Mouse (Mus musculus): ENCODE results near the gene Nfib. TPM values are rescaled to one million over a fixed set of nuclear protein-coding genes. Genes with fewer than 3 reads are reported as not detected.

Nfib gene
- polyA plus RNA-seq, 1 experiment from 2014 or later: 9.5 TPM

DNA sequence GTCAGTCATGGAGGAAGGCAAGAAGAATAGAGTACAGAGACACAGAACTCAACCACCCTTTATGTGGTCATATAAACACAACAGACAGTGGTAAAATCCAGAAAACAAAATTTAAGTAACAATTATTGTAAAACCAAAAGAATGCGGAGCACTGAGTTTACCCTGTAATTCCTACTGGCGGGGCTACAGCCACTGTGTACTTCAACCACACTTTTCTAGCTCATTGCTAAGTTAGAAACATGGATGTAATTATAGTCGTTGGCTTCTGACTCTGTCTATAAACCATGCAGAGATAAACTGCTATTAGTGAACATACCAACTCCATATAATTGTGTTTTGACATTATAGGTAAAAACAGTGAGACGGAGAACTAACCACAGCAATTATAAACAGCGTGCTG lies 231.2 kb downstream of the Nfib start:
- H3K27ac ChIP-seq: no peak overlapping the region
- no peaks in the 10 kb centered on the region for H3K9me3 ChIP-seq (replicated peaks)
- H3K4me3 ChIP-seq: no peak overlapping the region
- 74% methylated on average over 5 of the region's 5 CpGs for WGBS (ENCODE audit: insufficient replicate concordance)
- no peak overlapping the region for H3K9ac ChIP-seq
- ATAC-seq: no peak
- no peak overlapping the region for H3K4me2 ChIP-seq
- H3K4me1 ChIP-seq: peaks cover 15% of the 10 kb centered on the region; the same call in 1 of the 2 replicates
- H3K27me3 ChIP-seq (replicated peaks): no peaks in the 10 kb centered on the region
- H3K36me3 ChIP-seq: no peaks in the 10 kb centered on the region

DNA sequence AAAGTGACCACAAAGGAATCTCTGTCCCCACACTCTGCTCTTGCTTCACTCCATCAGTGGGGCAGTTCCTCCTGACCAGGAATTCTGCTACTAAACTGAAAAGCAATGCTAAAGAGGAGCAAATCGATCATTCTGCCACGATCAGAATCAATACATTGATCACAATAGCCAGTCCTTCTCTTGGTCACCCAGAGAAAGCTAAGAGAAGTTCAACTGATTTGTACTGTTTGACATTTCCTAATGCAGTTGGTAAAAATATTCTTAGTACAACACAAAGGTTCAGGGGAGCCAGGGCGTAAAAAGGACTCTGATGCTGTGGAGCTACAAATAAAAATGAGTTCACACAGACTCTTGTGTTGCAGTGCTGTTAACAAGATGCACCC lies 234.6 kb downstream of the Nfib start:
- Histone ChIP-seq H3K4me1 (peaks cover 11% of the 10 kb centered on the region; the same call in 1 of the 2 replicates), H3K9ac (no peak overlapping the region), H3K36me3 (no peaks in the 10 kb centered on the region), H3K27me3 (replicated peaks) (no peaks in the 10 kb centered on the region), H3K4me2 (no peak overlapping the region), H3K9me3 (replicated peaks) (no peaks in the 10 kb centered on the region), H3K4me3 (no peak overlapping the region), H3K27ac (no peak overlapping the region)
- ATAC-seq: no peak
- 68% methylated on average over 3 of the region's 3 CpGs for whole genome bisulfite sequencing (ENCODE audit: insufficient replicate concordance)

DNA sequence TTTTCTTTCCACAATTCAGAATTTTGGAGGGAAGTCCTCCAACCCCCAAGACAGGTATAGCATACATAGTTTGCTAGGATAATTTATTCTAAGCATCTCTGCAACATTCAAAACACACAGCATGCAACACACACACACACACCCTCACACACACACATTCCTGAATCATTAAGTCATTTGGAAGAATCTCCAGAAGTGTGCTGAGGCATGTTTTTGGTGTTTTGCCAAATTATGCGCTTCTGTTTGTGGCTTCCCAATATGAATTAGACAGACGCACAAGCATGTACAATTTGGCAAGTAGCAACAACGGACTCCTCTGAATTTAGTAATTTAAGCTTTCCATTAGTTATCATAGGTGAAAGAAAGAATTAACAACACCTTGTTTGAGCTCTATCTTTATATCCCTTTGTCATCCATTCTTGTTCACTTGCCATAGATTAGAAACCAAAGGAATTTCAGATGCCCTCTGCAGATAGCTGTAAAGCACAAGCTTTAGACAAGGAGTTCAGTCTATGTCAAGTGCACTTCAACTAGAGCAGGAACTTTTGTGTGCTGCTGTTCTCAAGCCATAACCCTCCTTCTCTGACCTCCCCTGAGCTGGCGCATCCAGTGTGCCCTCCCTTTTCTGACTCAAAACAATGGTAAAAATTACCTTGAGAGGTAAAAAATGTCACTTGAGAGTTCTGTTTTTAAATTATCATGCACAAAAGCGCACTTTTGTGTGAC lies 235.2 kb downstream of the Nfib start:
- Histone ChIP-seq H3K4me2 (no peak overlapping the region), H3K9me3 (replicated peaks) (no peaks in the 10 kb centered on the region), H3K9ac (no peak overlapping the region), H3K4me3 (no peak overlapping the region), H3K36me3 (no peaks in the 10 kb centered on the region), H3K27ac (no peak overlapping the region), H3K27me3 (replicated peaks) (no peaks in the 10 kb centered on the region), H3K4me1 (peaks cover 10% of the 10 kb centered on the region; the same call in 1 of the 2 replicates)
- ATAC-seq: no peak
- WGBS (ENCODE audit: insufficient replicate concordance): 71% methylated on average over 5 of the region's 5 CpGs

GRCm38 (mm10) chr4:82468944-82469343 lies 236.6 kb downstream of the Nfib start:
- 62% methylated on average over 3 of the region's 3 CpGs for WGBS (ENCODE audit: insufficient replicate concordance)
- Histone ChIP-seq H3K27me3 (replicated peaks) (no peaks in the 10 kb centered on the region), H3K4me1 (peaks cover 12% of the 10 kb centered on the region; the same call in 1 of the 2 replicates), H3K9ac (no peak overlapping the region), H3K27ac (no peak overlapping the region), H3K4me2 (no peak overlapping the region), H3K36me3 (no peaks in the 10 kb centered on the region), H3K4me3 (no peak overlapping the region), H3K9me3 (replicated peaks) (no peaks in the 10 kb centered on the region)
- ATAC-seq: no peak

DNA sequence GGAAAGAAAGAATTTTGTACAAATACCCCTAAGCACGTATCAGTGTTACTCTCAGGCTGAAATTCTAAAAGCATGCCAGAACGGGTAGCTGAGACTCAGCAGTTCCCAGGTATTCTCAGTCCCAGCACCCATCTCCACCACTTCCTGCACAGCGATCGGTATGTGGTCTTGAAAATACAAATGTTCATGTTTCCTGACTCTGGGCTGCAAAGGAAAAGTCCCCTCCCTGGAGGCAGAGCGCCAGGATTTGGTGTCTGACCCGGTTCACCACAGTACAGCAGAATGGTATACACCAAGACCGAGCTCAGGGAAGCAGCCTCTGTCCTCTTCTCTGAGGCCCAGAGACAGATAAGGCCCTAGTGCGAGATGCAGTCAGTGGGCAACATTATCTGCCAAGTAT lies 238.8 kb downstream of the Nfib start:
- Histone ChIP-seq H3K9ac (no peak overlapping the region), H3K9me3 (replicated peaks) (no peaks in the 10 kb centered on the region), H3K27ac (no peak overlapping the region), H3K4me3 (no peak overlapping the region), H3K27me3 (replicated peaks) (no peaks in the 10 kb centered on the region), H3K4me2 (no peak overlapping the region), H3K36me3 (no peaks in the 10 kb centered on the region), H3K4me1 (peaks cover 12% of the 10 kb centered on the region; the same call in 1 of the 2 replicates)
- 40% methylated on average over 8 of the region's 8 CpGs for WGBS (ENCODE audit: insufficient replicate concordance)
- no peak for ATAC-seq

DNA sequence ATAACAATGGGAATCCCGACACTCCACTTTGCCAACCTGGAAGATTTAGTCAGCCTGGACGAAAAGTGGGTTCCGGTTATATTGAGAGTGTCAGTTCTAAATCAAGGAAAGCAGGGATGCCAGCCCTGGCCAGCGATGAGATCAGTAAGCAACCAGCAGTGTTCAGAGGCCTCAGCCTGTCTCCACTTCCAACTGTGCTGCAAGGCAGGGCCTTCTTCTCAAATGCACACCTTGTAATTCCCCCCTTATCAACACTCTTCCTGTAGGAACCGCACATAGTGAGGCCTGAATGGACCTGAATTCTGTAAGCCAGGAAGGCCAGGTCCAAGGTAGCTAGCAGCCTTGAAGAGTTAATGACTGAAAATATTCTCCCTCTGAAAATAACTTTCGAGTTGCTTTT lies 239.4 kb downstream of the Nfib start:
- H3K36me3 ChIP-seq: no peaks in the 10 kb centered on the region
- H3K9ac ChIP-seq: no peak overlapping the region
- no peak overlapping the region for H3K27ac ChIP-seq
- WGBS (ENCODE audit: insufficient replicate concordance): 70% methylated on average over 6 of the region's 6 CpGs
- no peak for ATAC-seq
- H3K4me3 ChIP-seq: no peak overlapping the region
- H3K4me1 ChIP-seq: peaks cover 8% of the 10 kb centered on the region; the same call in 1 of the 2 replicates
- H3K9me3 ChIP-seq (replicated peaks): no peaks in the 10 kb centered on the region
- no peaks in the 10 kb centered on the region for H3K27me3 ChIP-seq (replicated peaks)
- H3K4me2 ChIP-seq: no peak overlapping the region

GRCm38 (mm10) chr4:82464051-82464632 lies 241.4 kb downstream of the Nfib start:
- no peaks in the 10 kb centered on the region for H3K27me3 ChIP-seq (replicated peaks)
- no peak overlapping the region for H3K9ac ChIP-seq
- no peak overlapping the region for H3K4me3 ChIP-seq
- no peak for ATAC-seq
- H3K9me3 ChIP-seq (replicated peaks): no peaks in the 10 kb centered on the region
- H3K36me3 ChIP-seq: no peaks in the 10 kb centered on the region
- no peak overlapping the region for H3K27ac ChIP-seq
- 58% methylated on average over 8 of the region's 8 CpGs for whole genome bisulfite sequencing (ENCODE audit: insufficient replicate concordance)
- peaks cover 5% of the 10 kb centered on the region; the same call in 1 of the 2 replicates for H3K4me1 ChIP-seq
- no peak overlapping the region for H3K4me2 ChIP-seq

GRCm38 (mm10) chr4:82463189-82463715 lies 242.3 kb downstream of the Nfib start:
- Histone ChIP-seq H3K27ac (no peak overlapping the region), H3K27me3 (replicated peaks) (no peaks in the 10 kb centered on the region), H3K4me2 (no peak overlapping the region), H3K36me3 (no peaks in the 10 kb centered on the region), H3K9ac (no peak overlapping the region), H3K4me1 (peaks cover 5% of the 10 kb centered on the region; the same call in 1 of the 2 replicates), H3K9me3 (replicated peaks) (no peaks in the 10 kb centered on the region), H3K4me3 (no peak overlapping the region)
- no peak for ATAC-seq
- 65% methylated on average over 7 of the region's 7 CpGs for WGBS (ENCODE audit: insufficient replicate concordance)

DNA sequence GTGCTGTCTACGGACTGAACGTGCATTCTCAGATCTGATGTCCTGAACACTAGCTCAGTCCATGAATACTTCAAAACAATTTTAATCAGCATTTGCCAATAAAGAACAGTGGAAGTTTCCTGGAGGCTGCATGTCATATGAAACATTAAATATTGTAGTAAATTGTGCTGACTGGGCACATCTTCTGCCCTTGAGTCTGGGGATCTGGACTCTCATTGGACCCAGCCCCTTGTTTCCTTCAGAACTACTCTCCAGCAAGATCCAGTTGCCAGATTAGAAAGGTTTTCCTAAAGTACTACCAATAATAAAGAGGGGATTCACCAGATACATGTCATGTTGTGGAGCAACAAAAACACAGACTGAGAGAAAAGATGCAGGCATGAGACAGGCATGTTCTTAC lies 243.9 kb downstream of the Nfib start:
- Histone ChIP-seq H3K4me2 (no peak overlapping the region), H3K9ac (no peak overlapping the region), H3K9me3 (replicated peaks) (no peaks in the 10 kb centered on the region), H3K27ac (no peak overlapping the region), H3K4me3 (no peak overlapping the region), H3K36me3 (no peaks in the 10 kb centered on the region), H3K27me3 (replicated peaks) (no peaks in the 10 kb centered on the region), H3K4me1 (peaks cover 5% of the 10 kb centered on the region; the same call in 1 of the 2 replicates)
- WGBS (ENCODE audit: insufficient replicate concordance): 84% methylated on average over 2 of the region's 2 CpGs
- no peak for ATAC-seq

DNA sequence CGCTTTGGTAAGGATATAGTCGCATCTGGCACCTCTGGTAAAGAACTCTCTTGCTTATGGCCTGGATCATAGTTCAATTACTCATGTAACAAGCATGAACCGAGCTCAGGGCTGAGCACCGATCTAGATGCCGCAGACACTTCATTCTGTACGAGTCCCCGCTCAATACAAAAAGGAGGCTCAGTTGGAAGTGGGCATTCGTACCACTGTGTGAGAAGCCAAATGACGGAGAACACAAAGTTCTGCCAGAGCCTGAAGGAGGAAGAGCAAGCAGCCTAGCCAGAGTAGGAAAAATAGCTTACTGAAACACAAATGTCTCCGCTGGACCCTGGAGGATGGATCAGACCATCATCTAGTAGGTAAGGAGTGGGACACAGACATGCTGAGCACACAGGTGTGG lies 246.7 kb downstream of the Nfib start:
- no peak overlapping the region for H3K4me3 ChIP-seq
- 81% methylated on average over 10 of the region's 10 CpGs for WGBS (ENCODE audit: insufficient replicate concordance)
- no peak overlapping the region for H3K27ac ChIP-seq
- H3K9me3 ChIP-seq (replicated peaks): no peaks in the 10 kb centered on the region
- no peaks in the 10 kb centered on the region for H3K27me3 ChIP-seq (replicated peaks)
- H3K4me1 ChIP-seq: no peaks in the 10 kb centered on the region
- H3K4me2 ChIP-seq: no peak overlapping the region
- H3K9ac ChIP-seq: no peak overlapping the region
- no peaks in the 10 kb centered on the region for H3K36me3 ChIP-seq
- no peak for ATAC-seq

DNA sequence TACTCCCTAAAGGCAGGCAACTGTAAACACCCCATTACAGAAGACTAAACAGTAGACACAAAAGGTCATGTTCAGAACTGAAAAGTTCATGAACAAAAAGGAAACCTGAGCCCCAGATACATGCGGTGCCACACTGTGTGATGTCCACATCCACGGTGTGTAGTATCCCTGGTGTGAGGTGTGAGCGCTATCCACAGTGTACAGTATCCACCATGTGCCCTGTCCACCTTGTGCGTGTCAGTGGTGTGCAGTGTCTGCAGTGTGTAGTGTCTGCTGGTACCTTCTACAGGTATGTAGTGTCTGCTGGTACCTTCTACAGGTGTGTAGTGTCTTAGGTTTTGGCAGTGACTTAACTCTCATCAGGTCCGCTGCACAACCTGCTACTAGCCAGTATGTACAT lies 248.6 kb downstream of the Nfib start:
- H3K36me3 ChIP-seq: no peaks in the 10 kb centered on the region
- no peak overlapping the region for H3K4me3 ChIP-seq
- no peak overlapping the region for H3K9ac ChIP-seq
- no peak overlapping the region for H3K4me2 ChIP-seq
- no peak overlapping the region for H3K27ac ChIP-seq
- ATAC-seq: no peak
- H3K4me1 ChIP-seq: no peaks in the 10 kb centered on the region; the same call in 1 of the 2 replicates
- H3K27me3 ChIP-seq (replicated peaks): no peaks in the 10 kb centered on the region
- H3K9me3 ChIP-seq (replicated peaks): no peaks in the 10 kb centered on the region
- 83% methylated on average over 5 of the region's 5 CpGs for WGBS (ENCODE audit: insufficient replicate concordance)

GRCm38 (mm10) chr4:82456323-82456713 lies 249.2 kb downstream of the Nfib start:
- H3K4me1 ChIP-seq: no peaks in the 10 kb centered on the region; the same call in 1 of the 2 replicates
- ATAC-seq: no peak
- no peaks in the 10 kb centered on the region for H3K36me3 ChIP-seq
- H3K27ac ChIP-seq: no peak overlapping the region
- H3K4me2 ChIP-seq: no peak overlapping the region
- no peak overlapping the region for H3K9ac ChIP-seq
- no peak overlapping the region for H3K4me3 ChIP-seq
- H3K9me3 ChIP-seq (replicated peaks): no peaks in the 10 kb centered on the region
- H3K27me3 ChIP-seq (replicated peaks): no peaks in the 10 kb centered on the region
- 52% methylated on average over 3 of the region's 3 CpGs for WGBS (ENCODE audit: insufficient replicate concordance)
